Mouse (Mus musculus) cortical plate, adult 2 months (tissue): ENCODE results near the gene Tnr.

Experiments used
- CTCF ChIP-seq: fragments of 200-500 bp; IDR thresholded peaks from 2 replicates; pipeline ENCODE4 v1.5.1; 2011; ENCODE audit warnings: mild to moderate bottlenecking, control low read depth, low read length; ENCODE audit not compliant: insufficient read depth; ENCODE audit errors: extremely low read depth
- POLR2A ChIP-seq: fragments of 200-500 bp; IDR thresholded peaks from 2 replicates; pipeline ENCODE4 v1.6.1; 2011; ENCODE audit warnings: mild to moderate bottlenecking, low read length, control low read depth; ENCODE audit not compliant: insufficient read depth; ENCODE audit errors: extremely low read depth

GRCm38 (mm10) chr1:159763901-159764300, 240.3 kb downstream of the Tnr start:
- TF ChIP-seq CTCF, result no peak
- no peak for TF ChIP-seq POLR2A
